Mouse (Mus musculus): ENCODE data around the gene Cybrd1. TPM values are rescaled to one million over a fixed set of nuclear protein-coding genes. Genes with fewer than 3 reads are reported as not detected.

The Cybrd1 gene
- total RNA-seq, 4 experiments from 2014 or later = 0.73 to 1.2 (median 0.94) TPM

GRCm38 (mm10) chr2:71123591-71123990, 5.9 kb downstream of the Cybrd1 start:
- no peak for DNase-seq

GRCm38 (mm10) chr2:71127779-71128534, 10.2 kb downstream of the Cybrd1 start:
- no peak for DNase-seq

GRCm38 (mm10) chr2:71130366-71130765, 12.6 kb downstream of the Cybrd1 start:
- DNase-seq = no peak

- DNase-seq = no peak
These were observed 14.3 kb downstream of the Cybrd1 start for GRCm38 (mm10) chr2:71131866-71132496.

- DNase-seq = no peak
These were observed 16.4 kb downstream of the Cybrd1 start for GRCm38 (mm10) chr2:71134041-71134505.

- DNase-seq = no peak
These were observed 17.1 kb downstream of the Cybrd1 start for GRCm38 (mm10) chr2:71134836-71135235.

GRCm38 (mm10) chr2:71140622-71141021, 22.9 kb downstream of the Cybrd1 start:
- no peak for DNase-seq

- DNase-seq = no peak
These were observed 24.7 kb downstream of the Cybrd1 start for GRCm38 (mm10) chr2:71142410-71142809.

GRCm38 (mm10) chr2:71145853-71146252, 28.1 kb downstream of the Cybrd1 start:
- no peak for DNase-seq

- DNase-seq = no peak
These were observed 28.5 kb downstream of the Cybrd1 start for GRCm38 (mm10) chr2:71146266-71146665.

- no peak for DNase-seq
These were observed 30.1 kb downstream of the Cybrd1 start for GRCm38 (mm10) chr2:71147816-71148215.

GRCm38 (mm10) chr2:71152170-71152569, 34.4 kb downstream of the Cybrd1 start:
- DNase-seq = no peak

- peak; percentile 30 for DNase-seq
These were observed 37.8 kb downstream of the Cybrd1 start for GRCm38 (mm10) chr2:71155486-71155885.

- peak; percentile 24 for DNase-seq
These were observed 38.7 kb downstream of the Cybrd1 start for GRCm38 (mm10) chr2:71156446-71156845.

GRCm38 (mm10) chr2:71157881-71158280, 40.2 kb downstream of the Cybrd1 start:
- no peak for DNase-seq

- DNase-seq = no peak
These were observed 42.0 kb downstream of the Cybrd1 start for GRCm38 (mm10) chr2:71159576-71160306.

- no peak for DNase-seq
These were observed 42.7 kb downstream of the Cybrd1 start for GRCm38 (mm10) chr2:71160307-71160861.

GRCm38 (mm10) chr2:71161558-71161957, 43.8 kb downstream of the Cybrd1 start:
- no peak for DNase-seq

- DNase-seq = no peak
These were observed 45.3 kb downstream of the Cybrd1 start for GRCm38 (mm10) chr2:71162831-71163621.

- DNase-seq = no peak
These were observed 49.5 kb downstream of the Cybrd1 start for GRCm38 (mm10) chr2:71167211-71167610.

- no peak for DNase-seq
These were observed 50.8 kb downstream of the Cybrd1 start for GRCm38 (mm10) chr2:71168461-71169021.

GRCm38 (mm10) chr2:71173031-71173430, 55.3 kb downstream of the Cybrd1 start:
- DNase-seq = no peak
